Mouse (Mus musculus): ENCODE measurements around the gene Ski.

DNA sequence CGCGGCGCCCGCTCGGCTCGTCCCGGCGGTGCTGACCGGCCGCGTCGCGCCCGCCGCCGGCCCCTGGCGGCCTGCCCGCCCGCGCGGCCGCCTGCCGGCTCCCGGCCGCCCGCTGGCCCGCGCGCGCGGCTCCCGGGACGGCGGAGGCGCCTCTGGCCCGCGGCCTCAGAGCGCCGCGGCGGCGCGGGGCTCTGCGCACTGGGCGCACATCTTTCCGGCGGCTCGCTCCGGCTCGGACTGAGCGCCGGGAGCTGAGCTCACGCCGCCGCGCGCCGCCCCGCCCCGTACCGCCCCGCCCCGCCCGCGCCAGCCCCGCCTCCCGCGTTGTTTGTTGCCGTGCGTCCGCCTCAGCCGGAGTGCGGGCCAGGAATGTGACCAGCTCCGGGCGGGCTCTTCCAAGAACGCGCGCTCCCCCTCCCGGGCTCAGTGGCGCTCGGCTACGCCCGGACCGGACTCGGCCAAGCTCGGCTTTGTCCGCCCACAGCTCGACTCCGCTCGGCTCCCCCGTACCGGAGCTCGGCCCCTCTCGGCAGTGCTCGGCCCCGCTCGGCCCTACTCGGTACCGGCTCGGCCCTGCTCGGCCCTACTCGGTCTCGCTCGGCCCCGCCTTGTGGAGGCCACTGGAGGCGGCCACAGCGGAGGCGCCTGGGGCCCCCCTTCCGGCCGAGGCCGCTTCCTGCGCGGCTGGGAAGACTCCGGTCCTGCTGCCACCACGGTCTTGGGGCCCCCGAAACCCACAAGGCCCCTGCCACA is 625 bp upstream of the Ski start:
- TF ChIP-seq CTCF (IDR thresholded peaks at IDR 0.05) (peak; percentile 58), POLR2A (IDR thresholded peaks at IDR 0.05; ENCODE audit: insufficient read depth, low read depth, low read length) (peak; percentile 79; the same call in 1 of the 2 replicates), EP300 (IDR thresholded peaks at IDR 0.05; ENCODE audit: insufficient read depth, low read depth, low read length) (no peak)

Data from heart, adult 2 months (tissue).